Mouse (Mus musculus) lung, postnatal 0 days (tissue): ENCODE measurements at regions not wholly inside any gene's neighbourhood (a gene's known extent, or its start where the extent isn't known, plus 50 kb on each side); places are given as distances from the start of the nearest gene placed in this dataset.

ENCODE experiments used
- ATAC-seq: fragments of 200-750 bp; cut with Nextera tagmentation; 2 replicates; pipeline ENCODE4 v1.8.0; 2017; ENCODE audit warnings: moderate library complexity
- DNase-seq: peaks from one replicate; pipeline ENCODE4 v3.0.0-alpha.2; 2016; ENCODE audit warnings: low spot score
- H3K27ac ChIP-seq: fragments of 300-500 bp; sonication (generic); 2 replicates; pipeline ENCODE4 v1.5.1; 2014; ENCODE audit warnings: antibody characterized with exemption, mild to moderate bottlenecking, low read length, mixed read lengths
- H3K27me3 ChIP-seq: fragments of 300-500 bp; sonication (generic); replicated peaks from 2 replicates; pipeline ENCODE4 v1.6.1; 2014; ENCODE audit warnings: low read length, mixed read lengths; ENCODE audit not compliant: insufficient read depth
- H3K36me3 ChIP-seq: fragments of 300-500 bp; sonication (generic); 2 replicates; pipeline ENCODE4 v1.6.1; 2014; ENCODE audit warnings: low read length, mixed read lengths; ENCODE audit not compliant: insufficient read depth
- H3K4me1 ChIP-seq: fragments of 300-500 bp; sonication (generic); 2 replicates; pipeline ENCODE4 v1.6.1; 2014; ENCODE audit warnings: antibody characterized with exemption, low read depth, low read length, mixed read lengths; ENCODE audit not compliant: insufficient read depth
- H3K4me2 ChIP-seq: fragments of 300-500 bp; sonication (generic); replicated peaks from 2 replicates; pipeline ENCODE4 v1.6.1; 2014; ENCODE audit warnings: low read depth, mild to moderate bottlenecking, low read length, moderate library complexity, mixed read lengths
- H3K4me3 ChIP-seq: fragments of 300-500 bp; sonication (generic); 2 replicates; pipeline ENCODE4 v1.5.1; 2014; ENCODE audit warnings: low read depth, low read length
- H3K9ac ChIP-seq: fragments of 300-500 bp; sonication (generic); replicated peaks from 2 replicates; pipeline ENCODE4 v1.6.1; 2014; ENCODE audit warnings: low read depth, mild to moderate bottlenecking
- H3K9me3 ChIP-seq: fragments of 300-500 bp; sonication (generic); 2 replicates; pipeline ENCODE4 v1.6.1; 2016; ENCODE audit warnings: low read length, mixed read lengths
- CTCF ChIP-seq: IDR thresholded peaks from 2 replicates; pipeline ENCODE4 v1.5.1; 2016; ENCODE audit warnings: antibody characterized with exemption, mild to moderate bottlenecking
- EP300 ChIP-seq: IDR thresholded peaks from 2 replicates; pipeline ENCODE4 v1.6.1; 2016; ENCODE audit warnings: antibody characterized with exemption, mild to moderate bottlenecking, control low read depth
- WGBS: fragments of 180-500 bp; shearing (Covaris S2); extraction: QIAGEN DNeasy Blood & Tissue Kit; methylation state at CpG from one replicate; pipeline ENCODE4 v1.1.7; 2014; 5-methylcytosine and 5-hydroxymethylcytosine counted together

- H3K9ac ChIP-seq = no peak overlapping the region
- H3K4me1 ChIP-seq = no peaks in the 10 kb centered on the region
- H3K4me2 ChIP-seq = no peak overlapping the region
- H3K27ac ChIP-seq = no peak overlapping the region
- H3K4me3 ChIP-seq = no peak overlapping the region
- H3K9me3 ChIP-seq = no peaks in the 10 kb centered on the region
- WGBS = 61% methylated on average over 6 of the region's 6 CpGs
- H3K36me3 ChIP-seq = no peaks in the 10 kb centered on the region
- DNase-seq (peak; percentile 13), ATAC-seq (no peak)
- H3K27me3 ChIP-seq = no peaks in the 10 kb centered on the region
- TF ChIP-seq EP300 = 0 out of 2 replicates have a peak, but pooled peaks have one; percentile 17
- TF ChIP-seq CTCF = no peak
Observed at GRCm38 (mm10) chr1:144085530-144086520, 81.9 kb upstream of the Rgs2 start.

- Histone ChIP-seq H3K4me3 (no peak overlapping the region), H3K9ac (no peak overlapping the region), H3K36me3 (no peaks in the 10 kb centered on the region), H3K4me1 (no peaks in the 10 kb centered on the region), H3K4me2 (no peak overlapping the region), H3K27me3 (no peaks in the 10 kb centered on the region), H3K9me3 (no peaks in the 10 kb centered on the region), H3K27ac (no peak overlapping the region)
- DNase-seq = no peak
- 88% methylated on average over 3 of the region's 3 CpGs for WGBS
- TF ChIP-seq CTCF (no peak), EP300 (no peak)
- ATAC-seq = no peak
Observed at GRCm38 (mm10) chr1:144078972-144079371, 75.0 kb upstream of the Rgs2 start.

- TF ChIP-seq CTCF = no peak
- H3K9ac ChIP-seq = no peak overlapping the region
- DNase-seq = no peak
- H3K27ac ChIP-seq = no peak overlapping the region
- WGBS = 60% methylated on average over 1 of the region's 1 CpGs
- no peaks in the 10 kb centered on the region for H3K9me3 ChIP-seq
- no peak overlapping the region for H3K4me2 ChIP-seq
- no peak overlapping the region for H3K4me3 ChIP-seq
- no peaks in the 10 kb centered on the region for H3K27me3 ChIP-seq
- no peak for ATAC-seq
- no peaks in the 10 kb centered on the region for H3K36me3 ChIP-seq
- H3K4me1 ChIP-seq = no peaks in the 10 kb centered on the region
Observed at GRCm38 (mm10) chr1:144078446-144078845, 74.5 kb upstream of the Rgs2 start.

- ATAC-seq (no peak), DNase-seq (no peak)
- no peaks in the 10 kb centered on the region for H3K36me3 ChIP-seq
- no peaks in the 10 kb centered on the region for H3K4me1 ChIP-seq
- no peak overlapping the region for H3K4me2 ChIP-seq
- H3K4me3 ChIP-seq = no peak overlapping the region
- TF ChIP-seq EP300 (no peak), CTCF (no peak)
- no peaks in the 10 kb centered on the region for H3K9me3 ChIP-seq
- 71% methylated on average over 4 of the region's 4 CpGs for WGBS
- no peak overlapping the region for H3K27ac ChIP-seq
- H3K27me3 ChIP-seq = no peaks in the 10 kb centered on the region
- H3K9ac ChIP-seq = no peak overlapping the region
Observed at GRCm38 (mm10) chr1:144075991-144076390, 72.0 kb upstream of the Rgs2 start.

GRCm38 (mm10) chr1:144061283-144061682, 57.3 kb upstream of the Rgs2 start:
- ATAC-seq (peak; percentile 83), DNase-seq (peak; percentile 79)
- Histone ChIP-seq H3K9me3 (no peaks in the 10 kb centered on the region), H3K36me3 (no peaks in the 10 kb centered on the region), H3K9ac (no peak overlapping the region), H3K4me1 (no peaks in the 10 kb centered on the region), H3K27me3 (no peaks in the 10 kb centered on the region), H3K4me2 (no peak overlapping the region), H3K4me3 (no peak overlapping the region), H3K27ac (no peak overlapping the region)
- TF ChIP-seq CTCF (no peak), EP300 (peak; percentile 82)
- 58% methylated on average over 3 of the region's 3 CpGs for WGBS

- Histone ChIP-seq H3K4me2 (no peak overlapping the region), H3K36me3 (no peaks in the 10 kb centered on the region), H3K9me3 (no peaks in the 10 kb centered on the region), H3K9ac (no peak overlapping the region), H3K4me3 (no peak overlapping the region), H3K27me3 (no peaks in the 10 kb centered on the region), H3K4me1 (no peaks in the 10 kb centered on the region), H3K27ac (no peak overlapping the region)
- peak; percentile 35; the same call in 1 of the 2 replicates for ATAC-seq
- DNase-seq = peak; percentile 8
- 69% methylated on average over 13 of the region's 13 CpGs for WGBS
- no peak for TF ChIP-seq EP300
- TF ChIP-seq CTCF = no peak
Observed at GRCm38 (mm10) chr1:144055476-144056213, 51.7 kb upstream of the Rgs2 start.
